Comparison of ENCODE assay signal across 12 mouse cellular contexts in genomic region chr14:52006241-52006640, GRCm38 (mm10). TPM values are rescaled to one million over a fixed set of nuclear protein-coding genes. Genes with fewer than 3 reads are reported as not detected.
DNase-seq lines count a peak whose midpoint lies in the region; ATAC-seq and TF ChIP-seq lines count a peak whose summit lies in the region.
"Had no signal": no experiment of that assay in that cellular context is flagged by ENCODE, and none has a peak within 500 bp of the region (broad histone marks: within the 10 kb centered on the region; RNA-seq: fewer than 3 reads in every experiment).

No protein-coding gene starts in this region.

- H3K27me3 ChIP-seq in forebrain, embryonic 11.5 days (ENCODE audit: control insufficient read depth, insufficient read depth, low read length): no peaks in the 10 kb centered on the region
- no peaks in the 10 kb centered on the region for H3K27me3 ChIP-seq in forebrain, embryonic 14.5 days (replicated peaks; ENCODE audit: control insufficient read depth, insufficient read depth, low read length)
- H3K27me3 ChIP-seq in liver, embryonic 11.5 days (replicated peaks; ENCODE audit: control insufficient read depth, insufficient read depth, low read length): 0 out of 2 replicates have a peak, but pooled peaks cover 3% of the 10 kb centered on the region
- H3K27me3 ChIP-seq in liver, embryonic 14.5 days (ENCODE audit: control insufficient read depth, insufficient read depth, low read length): no peaks in the 10 kb centered on the region

- peak; percentile 53 for TF ChIP-seq CTCF in liver, embryonic 14.5 days (IDR thresholded peaks at IDR 0.05; ENCODE audit: low read depth)

- no peaks in the 10 kb centered on the region for H3K9me3 ChIP-seq in forebrain, embryonic 11.5 days (ENCODE audit: control insufficient read depth, low read length)
- no peaks in the 10 kb centered on the region for H3K9me3 ChIP-seq in forebrain, embryonic 14.5 days (replicated peaks; ENCODE audit: control insufficient read depth, low read length)
- no peaks in the 10 kb centered on the region for H3K9me3 ChIP-seq in liver, embryonic 11.5 days (ENCODE audit: control insufficient read depth, low read length)
- H3K9me3 ChIP-seq in liver, embryonic 14.5 days (ENCODE audit: control insufficient read depth, low read length): no peaks in the 10 kb centered on the region
- H3K9me3 ChIP-seq: G1E had no signal

- ATAC-seq in forebrain, embryonic 11.5 days (replicated peaks; ENCODE audit: low FRiP score): no peak
- no peak for ATAC-seq in forebrain, embryonic 14.5 days
- ATAC-seq in liver, embryonic 11.5 days (replicated peaks; ENCODE audit: low FRiP score): no peak
- no peak for ATAC-seq in liver, embryonic 14.5 days (ENCODE audit: insufficient read depth)

- no peak overlapping the region for H3K4me2 ChIP-seq in forebrain, embryonic 11.5 days (ENCODE audit: low read depth, low read length, severe bottlenecking)
- no peak overlapping the region for H3K4me2 ChIP-seq in forebrain, embryonic 14.5 days (ENCODE audit: low read length)
- no peak overlapping the region for H3K4me2 ChIP-seq in liver, embryonic 11.5 days
- no peak overlapping the region for H3K4me2 ChIP-seq in liver, embryonic 14.5 days (ENCODE audit: low read depth)

- 67% methylated on average over 8 of the region's 8 CpGs for WGBS in forebrain, embryonic 11.5 days
- 67% methylated on average over 8 of the region's 8 CpGs for WGBS in forebrain, embryonic 14.5 days
- 80% methylated on average over 8 of the region's 8 CpGs for WGBS in liver, embryonic 11.5 days
- WGBS in liver, embryonic 14.5 days (ENCODE audit: insufficient replicate concordance): 74% methylated on average over 8 of the region's 8 CpGs

- H3K27ac ChIP-seq in forebrain, embryonic 11.5 days (ENCODE audit: low read depth, low read length): no peak overlapping the region
- H3K27ac ChIP-seq in forebrain, embryonic 14.5 days (ENCODE audit: low read depth, low read length): no peak overlapping the region
- no peak overlapping the region for H3K27ac ChIP-seq in liver, embryonic 11.5 days (ENCODE audit: low read depth, low read length)
- H3K27ac ChIP-seq in liver, embryonic 14.5 days: no peak overlapping the region

- peaks cover 42% of the 10 kb centered on the region for H3K4me1 ChIP-seq in forebrain, embryonic 11.5 days (replicated peaks; ENCODE audit: control insufficient read depth, insufficient read depth, low read length)
- H3K4me1 ChIP-seq in forebrain, embryonic 14.5 days (ENCODE audit: control insufficient read depth, insufficient read depth, low read length): peaks cover 39% of the 10 kb centered on the region
- H3K4me1 ChIP-seq in liver, embryonic 11.5 days (replicated peaks; ENCODE audit: control insufficient read depth, insufficient read depth, low read length): peaks cover 19% of the 10 kb centered on the region
- H3K4me1 ChIP-seq in liver, embryonic 14.5 days (replicated peaks; ENCODE audit: control insufficient read depth in 2 of 2, insufficient read depth in 2 of 2, low read length in 1 of 2): no peaks in the 10 kb centered on the region

- H3K36me3 ChIP-seq in forebrain, embryonic 11.5 days (ENCODE audit: control insufficient read depth, insufficient read depth, low read length): peaks cover 25% of the 10 kb centered on the region
- H3K36me3 ChIP-seq in forebrain, embryonic 14.5 days (ENCODE audit: control insufficient read depth, insufficient read depth, low read length): peaks cover 68% of the 10 kb centered on the region
- peaks cover 31% of the 10 kb centered on the region for H3K36me3 ChIP-seq in liver, embryonic 11.5 days (ENCODE audit: control insufficient read depth, insufficient read depth, low read length)
- H3K36me3 ChIP-seq in liver, embryonic 14.5 days (replicated peaks; ENCODE audit: control insufficient read depth, insufficient read depth, low read depth): peaks cover 2% of the 10 kb centered on the region; the same call in 1 of the 2 replicates

- H3K4me3 ChIP-seq in forebrain, embryonic 11.5 days (ENCODE audit: low read depth, low read length): no peak overlapping the region
- H3K4me3 ChIP-seq in forebrain, embryonic 14.5 days (ENCODE audit: low read depth, low read length): no peak overlapping the region
- no peak overlapping the region for H3K4me3 ChIP-seq in liver, embryonic 11.5 days (ENCODE audit: low read depth, low read length)
- no peak overlapping the region for H3K4me3 ChIP-seq in liver, embryonic 14.5 days (ENCODE audit: insufficient read depth in 1 of 2, low read depth in 2 of 2, low read length in 2 of 2)

- no peak overlapping the region for H3K9ac ChIP-seq in forebrain, embryonic 11.5 days (ENCODE audit: low read length)
- H3K9ac ChIP-seq in forebrain, embryonic 14.5 days (ENCODE audit: low read length): no peak overlapping the region; the same call in 1 of the 2 replicates
- H3K9ac ChIP-seq in liver, embryonic 11.5 days (ENCODE audit: low read depth, low read length): no peak overlapping the region
- H3K9ac ChIP-seq in liver, embryonic 14.5 days (replicated peaks): no peak overlapping the region

- DNase-seq in forebrain, embryonic 11.5 days (ENCODE audit: low spot score): peak; percentile 61
- DNase-seq in forebrain, embryonic 14.5 days (ENCODE audit: low spot score): no peak
- peak; percentile 33 for DNase-seq in liver, embryonic 11.5 days (ENCODE audit: low spot score)
- DNase-seq in liver (no peak), ZHBTc4 (ENCODE audit: low read depth, low spot score) (peak; percentile 66)
- no peak for DNase-seq in liver, embryonic 14.5 days (ENCODE audit: low read depth in 3 of 3, low spot score in 3 of 3)
- DNase-seq in adrenal gland, adult 8-10 months: no peak
- no peak for DNase-seq in layer of hippocampus, adult 18-20 months (ENCODE audit: low spot score in 2 of 2)

- TF ChIP-seq EP300 in liver, embryonic 14.5 days (IDR thresholded peaks at IDR 0.05; ENCODE audit: low read depth): no peak

RNA-seq across cellular contexts. Expression of gene Tmem253, which starts 9.2 kb away (rescaled TPM):
- polyA plus RNA-seq in forebrain, embryonic 11.5 days (2014; fragmentation: Nextera tagmentation; extraction: Ambion mirVana): 0.92 and 0.95 TPM in 2 replicates
- polyA plus RNA-seq in forebrain, embryonic 14.5 days (2014; fragmentation: Nextera tagmentation; extraction: Ambion mirVana): 0.46 and 0.56 TPM in 2 replicates
- polyA plus RNA-seq in liver, embryonic 11.5 days (2014; fragmentation: Nextera tagmentation; extraction: Ambion mirVana): 0.85 TPM in 1 of 2 replicates, not detected in the other
- polyA plus RNA-seq in liver, embryonic 14.5 days (2012; rRNA removed): 0.06 and 0.08 TPM in 2 replicates
- polyA plus RNA-seq in liver, embryonic 14.5 days (2014; fragmentation: Nextera tagmentation; extraction: Ambion mirVana): 0.24 TPM in 1 of 2 replicates, not detected in the other
- 1 to 10 TPM; 1.1 to 2.2 (median 1.6) TPM for total RNA-seq in adrenal gland, adult 8-10 months (2022)
- under 1 TPM; 0.63 to 0.92 TPM for total RNA-seq in layer of hippocampus, adult 18-20 months (2021)
- total RNA-seq: left cerebral cortex, postnatal 10 days had no signal

RNA-seq across cellular contexts. Expression of gene Zfp219, which starts 14.3 kb away (rescaled TPM):
- 105 and 116 TPM in 2 replicates for polyA plus RNA-seq in forebrain, embryonic 11.5 days (2014; fragmentation: Nextera tagmentation; extraction: Ambion mirVana)
- 41.0 and 42.0 TPM in 2 replicates for polyA plus RNA-seq in forebrain, embryonic 14.5 days (2014; fragmentation: Nextera tagmentation; extraction: Ambion mirVana)
- 19.8 and 21.9 TPM in 2 replicates for polyA plus RNA-seq in liver, embryonic 11.5 days (2014; fragmentation: Nextera tagmentation; extraction: Ambion mirVana)
- polyA plus RNA-seq in liver, embryonic 14.5 days (2012; rRNA removed): 9.7 and 10.4 TPM in 2 replicates
- polyA plus RNA-seq in liver, embryonic 14.5 days (2014; fragmentation: Nextera tagmentation; extraction: Ambion mirVana): 7.4 and 9.8 TPM in 2 replicates
- total RNA-seq in adrenal gland, adult 8-10 months (2022): 10 to 100 TPM; 52.7 to 86.6 (median 71.6) TPM
- 10 to 100 TPM; 42.3 to 44.2 TPM for total RNA-seq in layer of hippocampus, adult 18-20 months (2021)

RNA-seq across cellular contexts. Expression of gene Arhgef40, which starts 21.7 kb away (rescaled TPM):
- 93.3 and 99.7 TPM in 2 replicates for polyA plus RNA-seq in forebrain, embryonic 11.5 days (2014; fragmentation: Nextera tagmentation; extraction: Ambion mirVana)
- polyA plus RNA-seq in forebrain, embryonic 14.5 days (2014; fragmentation: Nextera tagmentation; extraction: Ambion mirVana): 49.5 and 51.1 TPM in 2 replicates
- 50.7 and 61.8 TPM in 2 replicates for polyA plus RNA-seq in liver, embryonic 11.5 days (2014; fragmentation: Nextera tagmentation; extraction: Ambion mirVana)
- 14.1 and 15.3 TPM in 2 replicates for polyA plus RNA-seq in liver, embryonic 14.5 days (2012; rRNA removed)
- 9.4 and 16.5 TPM in 2 replicates for polyA plus RNA-seq in liver, embryonic 14.5 days (2014; fragmentation: Nextera tagmentation; extraction: Ambion mirVana)
- total RNA-seq in adrenal gland, adult 8-10 months (2022): 10 to 100 TPM; 40.7 to 74.9 (median 57.2) TPM
- 10 to 100 TPM; 25.8 to 30.0 TPM for total RNA-seq in layer of hippocampus, adult 18-20 months (2021)

RNA-seq across cellular contexts. Expression of gene Olfr221, which starts 36.0 kb away (rescaled TPM):
- not detected in 2 replicates for polyA plus RNA-seq in forebrain, embryonic 11.5 days (2014; fragmentation: Nextera tagmentation; extraction: Ambion mirVana)
- not detected in 2 replicates for polyA plus RNA-seq in forebrain, embryonic 14.5 days (2014; fragmentation: Nextera tagmentation; extraction: Ambion mirVana)
- not detected in 2 replicates for polyA plus RNA-seq in liver, embryonic 11.5 days (2014; fragmentation: Nextera tagmentation; extraction: Ambion mirVana)
- polyA plus RNA-seq in liver, embryonic 14.5 days (2012; rRNA removed): not detected in 2 replicates
- polyA plus RNA-seq in liver, embryonic 14.5 days (2014; fragmentation: Nextera tagmentation; extraction: Ambion mirVana): not detected in 2 replicates
- total RNA-seq in adrenal gland, adult 8-10 months (2022): not detected
- total RNA-seq in layer of hippocampus, adult 18-20 months (2021): not detected
- total RNA-seq: left cerebral cortex, postnatal 10 days had no signal
- polyA plus RNA-seq: G1E; gonadal fat pad, adult 2 months; stomach, embryonic 16.5 days had no signal

Comparison
In these comparisons a context has a peak if more than half of its experiments do, and no peak if none do; other contexts are left out.
1. DNase-seq: peak in forebrain, embryonic 11.5 days (single experiment), liver, embryonic 11.5 days (single experiment) and ZHBTc4 (single experiment); none in forebrain, embryonic 14.5 days (single experiment), liver (single experiment), liver, embryonic 14.5 days (0 of 3), adrenal gland, adult 8-10 months (single experiment) and layer of hippocampus, adult 18-20 months (0 of 2).